Mouse (Mus musculus) G1E (cell line): Measurements from ENCODE around the gene Slc9a3r1. TPM values are rescaled to one million over a fixed set of nuclear protein-coding genes. Genes with fewer than 3 reads are reported as not detected.

ENCODE experiments used
- ATAC-seq: 2 replicates; pipeline ENCODE4 v1.8.0; 2016; ENCODE audit warnings: mild to moderate bottlenecking; ENCODE audit not compliant: insufficient number of reproducible peaks, poor library complexity, low FRiP score, severe bottlenecking; ENCODE audit errors: extremely low read depth
- DNase-seq: peaks from one replicate; pipeline ENCODE4 v3.0.0; 2012; ENCODE audit warnings: low spot score
- H3K27me3 ChIP-seq: 2 replicates; pipeline ENCODE4 v1.6.1; 2012; ENCODE audit warnings: mild to moderate bottlenecking, low read length, inconsistent platforms; ENCODE audit not compliant: insufficient read depth
- H3K36me3 ChIP-seq: replicated peaks from 2 replicates; pipeline ENCODE3; 2012; ENCODE audit warnings: mild to moderate bottlenecking, inconsistent platforms
- H3K4me1 ChIP-seq: 2 replicates; pipeline ENCODE4 v1.6.1; 2012; ENCODE audit warnings: low read depth, low read length, inconsistent platforms, mixed read lengths; ENCODE audit not compliant: insufficient read depth
- H3K4me3 ChIP-seq: 2 replicates; pipeline ENCODE4 v1.5.1; 2012; ENCODE audit warnings: low read depth, mild to moderate bottlenecking, inconsistent platforms, low read length, moderate library complexity, mixed read lengths
- H3K9me3 ChIP-seq: replicated peaks from 2 replicates; pipeline ENCODE4 v1.6.1; 2012; ENCODE audit warnings: inconsistent platforms
- CTCF ChIP-seq: IDR thresholded peaks from 2 replicates; pipeline ENCODE4 v1.5.1; 2012; ENCODE audit warnings: low read depth, low read length, inconsistent platforms, mixed read lengths
- GATA1 ChIP-seq: IDR thresholded peaks from 2 replicates; pipeline ENCODE4 v1.6.1; 2012; ENCODE audit warnings: borderline replicate concordance, low read length, inconsistent platforms, mixed read lengths
- GATA2 ChIP-seq: IDR thresholded peaks from 2 replicates; pipeline ENCODE4 v1.6.1; 2012; ENCODE audit warnings: low read depth, low read length, inconsistent platforms, borderline replicate concordance
- POLR2AphosphoS5 ChIP-seq: IDR thresholded peaks from 2 replicates; pipeline ENCODE4 v1.6.1; 2012; ENCODE audit warnings: low read depth, low read length, inconsistent platforms; ENCODE audit not compliant: insufficient replicate concordance
- TAL1 ChIP-seq: conservative IDR thresholded peaks from 2 replicates; pipeline ENCODE4 v1.6.1; 2012; ENCODE audit warnings: low read depth, low read length, inconsistent platforms, mixed read lengths
- polyA plus RNA-seq: library from polyadenylated mRNA; stranded (reverse); fragments of >175 nt; gene quantifications from 2 replicates; pipeline ENCODE4 v1.2.3, GENCODE M21; 2012
- total RNA-seq, 2 experiments: library from RNA; stranded (forward) in 1 of 2; stranded (reverse) in 1 of 2; fragments of 200-1000 nt in 1 of 2; fragments of >200 nt in 1 of 2; fragmentation: Nextera tagmentation in 1 of 2; gene quantifications; 2 replicates each; pipeline ENCODE4 v1.2.3; 2014 to 2017

The Slc9a3r1 gene
- total and polyA plus RNA-seq, 3 experiments = 57.3 to 357 (median 94.5) TPM

GRCm38 (mm10) chr11:115138597-115139262 is 24.4 kb upstream of the Slc9a3r1 start:
- ATAC-seq (peak; percentile 34; the same call in 1 of the 2 replicates), DNase-seq (no peak)
- Histone ChIP-seq H3K4me1 (no peaks in the 10 kb centered on the region), H3K9me3 (no peaks in the 10 kb centered on the region), H3K36me3 (no peaks in the 10 kb centered on the region), H3K27me3 (peaks cover 4% of the 10 kb centered on the region), H3K4me3 (no peak overlapping the region)
- TF ChIP-seq GATA1 (no peak), POLR2AphosphoS5 (no peak), CTCF (no peak), GATA2 (no peak), TAL1 (no peak)

- H3K9me3 ChIP-seq = no peaks in the 10 kb centered on the region
- ATAC-seq (no peak), DNase-seq (no peak)
- TF ChIP-seq POLR2AphosphoS5 (no peak), GATA1 (no peak), CTCF (no peak), GATA2 (no peak), TAL1 (no peak)
- peaks cover 2% of the 10 kb centered on the region for H3K27me3 ChIP-seq
- H3K4me1 ChIP-seq = no peaks in the 10 kb centered on the region
- no peak overlapping the region for H3K4me3 ChIP-seq
- no peaks in the 10 kb centered on the region for H3K36me3 ChIP-seq
Observed at GRCm38 (mm10) chr11:115141970-115142369, 21.2 kb upstream of the Slc9a3r1 start.

- Histone ChIP-seq H3K36me3 (no peaks in the 10 kb centered on the region), H3K4me3 (no peak overlapping the region), H3K27me3 (peaks cover 37% of the 10 kb centered on the region), H3K4me1 (no peaks in the 10 kb centered on the region), H3K9me3 (no peaks in the 10 kb centered on the region)
- TF ChIP-seq POLR2AphosphoS5 = no peak
- TF ChIP-seq GATA1 = no peak
- no peak for TF ChIP-seq CTCF
- TF ChIP-seq GATA2 = no peak
- TF ChIP-seq TAL1 = no peak
- DNase-seq (no peak), ATAC-seq (no peak)
Observed at GRCm38 (mm10) chr11:115147813-115148212, 15.3 kb upstream of the Slc9a3r1 start.

- no peak for DNase-seq
- ATAC-seq = no peak
- no peak for TF ChIP-seq TAL1
- TF ChIP-seq POLR2AphosphoS5 = no peak
- TF ChIP-seq GATA2 = no peak
- TF ChIP-seq CTCF = no peak
- TF ChIP-seq GATA1 = no peak
- Histone ChIP-seq H3K4me1 (peaks cover 14% of the 10 kb centered on the region), H3K36me3 (no peaks in the 10 kb centered on the region), H3K9me3 (no peaks in the 10 kb centered on the region), H3K4me3 (no peak overlapping the region), H3K27me3 (peaks cover 65% of the 10 kb centered on the region)
Observed at GRCm38 (mm10) chr11:115150741-115151254, 12.3 kb upstream of the Slc9a3r1 start.

GRCm38 (mm10) chr11:115151755-115152429 is 11.2 kb upstream of the Slc9a3r1 start:
- TF ChIP-seq TAL1 = no peak
- TF ChIP-seq GATA2 = no peak
- TF ChIP-seq GATA1 = no peak
- TF ChIP-seq POLR2AphosphoS5 = no peak
- TF ChIP-seq CTCF = no peak
- no peak for DNase-seq
- peaks cover 73% of the 10 kb centered on the region for H3K27me3 ChIP-seq
- no peak for ATAC-seq
- no peaks in the 10 kb centered on the region for H3K9me3 ChIP-seq
- H3K4me1 ChIP-seq = peaks cover 14% of the 10 kb centered on the region
- no peak overlapping the region for H3K4me3 ChIP-seq
- H3K36me3 ChIP-seq = no peaks in the 10 kb centered on the region

- no peak for TF ChIP-seq GATA2
- no peak for TF ChIP-seq TAL1
- no peak for TF ChIP-seq GATA1
- TF ChIP-seq POLR2AphosphoS5 = no peak
- no peak for TF ChIP-seq CTCF
- DNase-seq = no peak
- peaks cover 21% of the 10 kb centered on the region for H3K4me1 ChIP-seq
- ATAC-seq = no peak
- H3K4me3 ChIP-seq = no peak overlapping the region
- no peaks in the 10 kb centered on the region for H3K9me3 ChIP-seq
- no peaks in the 10 kb centered on the region for H3K36me3 ChIP-seq
- peaks cover 76% of the 10 kb centered on the region for H3K27me3 ChIP-seq
Observed at GRCm38 (mm10) chr11:115153088-115153487, 10.1 kb upstream of the Slc9a3r1 start.
